Mouse (Mus musculus) forebrain, embryonic 13.5 days (tissue): ENCODE measurements around the gene Ms4a14. TPM values are rescaled to one million over a fixed set of nuclear protein-coding genes. Genes with fewer than 3 reads are reported as not detected.

ENCODE experiments used
- polyA plus RNA-seq: library from polyadenylated mRNA; unstranded; fragments of >200 nt; fragmentation: Nextera tagmentation; extraction: Ambion mirVana; gene quantifications from 2 replicates; pipeline ENCODE4 v1.2.1, GENCODE M21; 2015

Gene Ms4a14
- polyA plus RNA-seq, 1 experiment from 2014 or later = not detected

Other genes starting within 250 kb of the Ms4a14 start
- not detected in 2 replicates for gene Ms4a8a, start 233.4 kb downstream of the Ms4a14 start, polyA plus RNA-seq
- not detected in 2 replicates for gene 1700017D01Rik, start 183.6 kb downstream of the Ms4a14 start, polyA plus RNA-seq
- not detected in 2 replicates for gene 1700025F22Rik, start 149.1 kb downstream of the Ms4a14 start, polyA plus RNA-seq
- not detected in 2 replicates for gene Ms4a13, start 117.7 kb downstream of the Ms4a14 start, polyA plus RNA-seq
- gene Ms4a12, start 82.0 kb downstream of the Ms4a14 start, polyA plus RNA-seq = not detected in 2 replicates
- not detected in 2 replicates for gene Ms4a1, start 48.2 kb downstream of the Ms4a14 start, polyA plus RNA-seq
- not detected in 2 replicates for gene Ms4a5, start 30.6 kb downstream of the Ms4a14 start, polyA plus RNA-seq
- 0.84 and 1.3 TPM in 2 replicates for gene Ms4a7, start 21.7 kb upstream of the Ms4a14 start, polyA plus RNA-seq
- gene Ms4a4a, start 61.1 kb upstream of the Ms4a14 start, polyA plus RNA-seq = 0.54 and 0.65 TPM in 2 replicates
- not detected in 2 replicates for gene Ms4a4c, start 90.3 kb upstream of the Ms4a14 start, polyA plus RNA-seq
- not detected in 2 replicates for gene Ms4a4b, start 129.1 kb upstream of the Ms4a14 start, polyA plus RNA-seq
- 0.86 and 1.0 TPM in 2 replicates for gene Ms4a6c, start 154.9 kb upstream of the Ms4a14 start, polyA plus RNA-seq
- gene Gm8369, start 171.5 kb upstream of the Ms4a14 start, polyA plus RNA-seq = not detected in 2 replicates
- 1.5 TPM in 2 replicates for gene Ms4a6b, start 202.1 kb upstream of the Ms4a14 start, polyA plus RNA-seq
- gene Ms4a4d, start 222.3 kb upstream of the Ms4a14 start, polyA plus RNA-seq = not detected in 2 replicates